Mouse (Mus musculus) cortical plate, adult 2 months (tissue): ENCODE measurements around the gene Cfap73. TPM values are rescaled to one million over a fixed set of nuclear protein-coding genes. Genes with fewer than 3 reads are reported as not detected.
A peak's percentile ranks its signal among the peaks of the same experiment; 100 is the strongest.

Experiments used
- H3K27ac ChIP-seq: fragments of 200-500 bp; 2 replicates; pipeline ENCODE4 v1.5.1; 2012; ENCODE audit warnings: low read length, control low read depth, inconsistent platforms; ENCODE audit not compliant: insufficient read depth
- H3K4me1 ChIP-seq: fragments of 200-500 bp; 2 replicates; pipeline ENCODE4 v1.6.1; 2011; ENCODE audit warnings: low read length; ENCODE audit not compliant: control insufficient read depth, insufficient read depth
- H3K4me3 ChIP-seq: fragments of 200-500 bp; 2 replicates; pipeline ENCODE4 v1.5.1; 2011; ENCODE audit warnings: mild to moderate bottlenecking, low read length, control low read depth; ENCODE audit not compliant: insufficient read depth
- CTCF ChIP-seq: fragments of 200-500 bp; IDR thresholded peaks from 2 replicates; pipeline ENCODE4 v1.5.1; 2011; ENCODE audit warnings: mild to moderate bottlenecking, control low read depth, low read length; ENCODE audit not compliant: insufficient read depth; ENCODE audit errors: extremely low read depth
- POLR2A ChIP-seq: fragments of 200-500 bp; IDR thresholded peaks from 2 replicates; pipeline ENCODE4 v1.6.1; 2011; ENCODE audit warnings: mild to moderate bottlenecking, low read length, control low read depth; ENCODE audit not compliant: insufficient read depth; ENCODE audit errors: extremely low read depth
- polyA plus RNA-seq: library from polyadenylated mRNA; depleted of rRNA; stranded (reverse); fragments of >200 nt; gene quantifications from 2 replicates; pipeline ENCODE4 v1.2.3, GENCODE M21; 2012; rRNA removed

Cfap73 gene
- polyA plus RNA-seq: 0.10 and 0.19 TPM in 2 replicates

GRCm38 (mm10) chr5:120634131-120634530, at the start of gene Cfap73:
Gene Cfap73 (minus strand): TSS chr5:120634235.
- no peak for TF ChIP-seq CTCF
- TF ChIP-seq POLR2A: no peak
- Histone ChIP-seq H3K4me1 (peaks cover 2% of the 10 kb centered on the region; the same call in 1 of the 2 replicates), H3K27ac (no peak within 1 kb of the TSS), H3K4me3 (no peak within 1 kb of the TSS)

DNA sequence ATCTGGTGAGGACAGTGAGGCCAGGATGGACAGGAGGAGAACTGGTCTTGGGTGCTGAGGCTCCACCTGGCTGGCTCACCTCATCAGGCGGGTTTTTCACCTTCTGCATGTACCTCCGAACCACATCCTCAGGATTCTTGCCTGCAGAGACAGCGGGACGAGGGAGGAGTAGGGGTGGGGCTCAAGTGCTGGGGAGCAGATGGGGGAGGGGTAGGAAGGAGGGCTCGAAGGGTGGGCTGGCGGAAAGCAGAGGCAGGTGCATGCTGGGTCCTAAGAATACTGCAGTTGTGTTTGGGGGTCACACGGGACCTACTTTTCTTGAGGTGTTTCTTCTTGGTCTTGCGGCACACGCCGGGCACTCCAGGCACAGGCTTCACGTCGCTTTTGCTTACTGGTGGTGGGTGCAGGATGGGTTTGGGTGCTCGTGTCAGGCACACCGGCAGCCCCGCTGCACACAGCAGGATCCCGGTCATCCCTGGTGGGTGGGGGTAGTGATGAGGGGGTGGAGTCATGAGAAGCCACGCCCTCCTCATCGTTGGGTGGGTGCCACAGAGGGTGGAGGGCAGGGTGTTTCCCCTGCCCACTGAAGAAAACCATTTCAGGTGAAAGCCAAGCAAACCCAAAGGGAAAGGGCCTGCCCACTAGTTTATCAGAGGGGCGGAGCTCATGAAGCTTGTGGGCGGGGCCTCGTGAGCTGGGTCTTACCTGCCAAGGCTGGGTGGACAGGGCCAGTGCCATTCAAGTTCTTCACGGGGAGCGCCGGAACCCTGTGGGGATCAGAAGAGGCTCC, 49.1 kb upstream of the Cfap73 start:
- Histone ChIP-seq H3K27ac (no peak overlapping the region), H3K4me1 (no peaks in the 10 kb centered on the region; the same call in 1 of the 2 replicates), H3K4me3 (no peak overlapping the region)
- TF ChIP-seq CTCF: no peak
- TF ChIP-seq POLR2A: no peak

DNA sequence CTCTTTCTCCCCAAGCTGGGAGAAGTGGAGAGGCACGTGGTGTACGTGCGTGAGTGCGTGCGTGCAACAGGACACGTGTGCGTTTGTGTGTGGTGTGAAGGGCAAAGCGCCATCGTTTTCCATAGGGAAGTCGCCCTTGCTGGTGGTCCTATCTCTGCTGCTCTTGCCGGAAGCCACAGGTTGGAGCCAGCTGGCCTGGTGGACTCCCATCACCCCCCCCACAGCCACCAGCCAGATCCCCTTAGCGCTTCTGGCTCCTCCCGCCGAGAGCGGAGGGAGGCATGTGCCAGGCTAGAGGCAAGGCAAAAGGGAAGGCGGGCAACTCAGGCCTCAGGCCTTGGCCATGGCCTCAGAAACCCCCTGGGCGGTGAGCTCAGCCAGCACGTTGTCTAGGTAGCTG, 46.9 kb upstream of the Cfap73 start:
- Histone ChIP-seq H3K27ac (peak overlapping the region; percentile 25; the same call in 1 of the 2 replicates), H3K4me1 (no peaks in the 10 kb centered on the region; the same call in 1 of the 2 replicates), H3K4me3 (no peak overlapping the region)
- no peak for TF ChIP-seq CTCF
- TF ChIP-seq POLR2A: no peak

- no peaks in the 10 kb centered on the region; the same call in 1 of the 2 replicates for H3K4me1 ChIP-seq
- H3K27ac ChIP-seq: peak overlapping the region; percentile 25
- TF ChIP-seq CTCF: peak; percentile 45
- TF ChIP-seq POLR2A: peak; percentile 43; the same call in 1 of the 2 replicates
- no peak overlapping the region for H3K4me3 ChIP-seq
Observed at GRCm38 (mm10) chr5:120679676-120680555, 45.9 kb upstream of the Cfap73 start.

GRCm38 (mm10) chr5:120677516-120677915, 43.5 kb upstream of the Cfap73 start:
- Histone ChIP-seq H3K4me3 (no peak overlapping the region), H3K27ac (no peak overlapping the region), H3K4me1 (no peaks in the 10 kb centered on the region; the same call in 1 of the 2 replicates)
- TF ChIP-seq CTCF (no peak), POLR2A (peak; percentile 26; the same call in 1 of the 2 replicates)

DNA sequence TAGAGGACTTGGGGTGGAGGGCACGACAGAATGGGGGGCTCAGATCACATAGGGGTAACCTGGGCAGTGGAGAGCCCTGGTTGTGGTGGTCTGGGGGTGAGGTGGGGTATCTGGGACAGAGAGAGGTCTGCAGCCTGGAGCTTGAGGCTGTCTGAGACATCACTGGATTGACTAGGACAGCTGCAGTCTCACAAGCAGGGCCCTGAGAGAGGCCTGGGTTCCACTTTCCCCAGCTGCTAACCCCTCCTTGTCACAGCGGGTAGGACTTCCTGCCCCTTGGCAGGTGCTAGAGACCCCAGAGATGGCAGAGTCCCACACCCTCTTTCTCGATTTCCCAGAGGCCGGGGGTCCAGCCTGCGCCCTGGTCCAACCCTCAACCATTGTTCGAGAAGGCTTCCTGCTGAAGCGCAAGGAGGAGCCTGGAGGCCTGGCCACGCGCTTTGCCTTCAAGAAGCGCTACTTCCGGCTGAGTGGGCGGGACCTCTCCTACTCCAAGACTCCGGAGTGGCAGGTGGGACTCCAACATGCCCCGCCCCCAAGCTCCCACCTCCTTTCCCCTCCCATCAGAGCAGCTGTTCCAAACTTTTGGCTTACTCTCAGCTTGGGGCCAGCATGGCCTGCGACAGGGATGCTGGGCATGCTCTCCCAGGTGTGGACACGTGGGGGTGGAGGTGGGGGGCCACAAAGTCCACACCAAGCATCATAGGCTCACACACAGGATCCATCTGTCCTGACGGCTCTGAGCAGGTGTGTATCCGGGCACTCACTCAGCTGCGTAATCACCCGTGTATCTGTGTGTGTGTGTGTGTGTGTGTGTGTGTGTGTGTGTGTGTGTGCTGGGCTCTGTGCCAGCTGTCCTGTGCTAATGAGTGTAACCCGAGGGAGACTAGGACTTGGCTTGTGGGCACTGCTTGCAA, 40.5 kb upstream of the Cfap73 start:
- Histone ChIP-seq H3K27ac (no peak overlapping the region), H3K4me3 (no peak overlapping the region), H3K4me1 (no peaks in the 10 kb centered on the region)
- no peak for TF ChIP-seq CTCF
- no peak for TF ChIP-seq POLR2A

DNA sequence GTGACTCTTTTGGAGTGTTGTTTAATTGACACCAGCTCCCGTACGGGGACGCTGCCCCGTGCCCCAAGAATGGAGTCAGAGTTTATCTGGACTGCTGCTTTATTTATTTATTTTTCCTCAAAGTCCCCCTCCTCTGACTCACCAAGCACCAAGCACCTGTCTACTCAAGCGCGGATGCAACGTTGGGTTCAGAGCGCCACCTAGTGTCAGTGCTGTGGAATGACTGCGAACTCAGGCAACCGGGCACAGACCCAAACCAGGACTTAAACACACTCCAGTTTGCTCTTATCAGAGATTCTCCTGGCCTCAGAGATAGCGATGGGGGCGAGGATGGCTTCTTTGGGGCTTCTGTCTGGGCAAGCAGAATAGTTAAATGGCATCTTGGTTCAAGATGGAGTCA, 39.6 kb upstream of the Cfap73 start:
- Histone ChIP-seq H3K4me3 (no peak overlapping the region), H3K27ac (no peak overlapping the region), H3K4me1 (no peaks in the 10 kb centered on the region)
- TF ChIP-seq CTCF (peak; percentile 99), POLR2A (no peak)

DNA sequence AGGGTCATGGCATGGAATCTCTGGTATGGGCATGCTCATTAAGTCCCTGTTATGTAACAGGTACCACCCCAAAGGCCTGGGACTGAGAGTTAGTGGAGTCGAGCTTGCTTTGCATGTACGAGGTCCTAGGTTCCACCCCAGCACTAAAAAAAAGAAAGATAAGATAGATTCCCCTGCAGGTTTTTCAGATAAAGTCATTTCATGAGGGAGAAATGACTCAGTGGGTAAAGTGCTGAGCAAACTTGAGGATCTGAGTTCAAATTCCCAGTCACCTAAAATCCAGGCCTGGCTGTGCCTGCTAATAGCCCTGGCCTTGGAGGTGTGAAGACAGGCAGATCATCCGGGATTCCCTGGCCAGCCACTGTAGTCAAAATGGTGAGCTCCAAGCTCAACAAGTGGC, 37.8 kb upstream of the Cfap73 start:
- TF ChIP-seq CTCF: no peak
- no peaks in the 10 kb centered on the region for H3K4me1 ChIP-seq
- H3K4me3 ChIP-seq: no peak overlapping the region
- no peak overlapping the region for H3K27ac ChIP-seq

DNA sequence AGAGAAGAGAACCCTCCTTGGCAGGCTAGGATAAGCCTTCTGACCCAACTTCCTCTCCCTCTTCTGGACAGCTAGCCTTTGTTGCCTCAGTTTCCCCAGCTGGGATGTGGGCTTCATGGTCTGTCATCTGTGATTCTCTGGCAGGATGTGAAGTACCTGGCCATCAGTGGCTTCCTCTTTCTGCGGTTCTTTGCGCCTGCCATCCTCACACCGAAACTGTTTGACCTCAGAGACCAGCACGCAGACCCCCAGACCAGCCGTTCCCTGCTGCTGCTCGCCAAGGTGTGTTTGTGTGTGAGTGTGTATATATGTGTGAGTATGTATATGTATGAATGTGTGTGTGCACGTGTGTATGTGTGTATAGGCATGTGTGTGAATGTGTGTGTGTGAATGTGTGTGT, 36.1 kb upstream of the Cfap73 start:
- Histone ChIP-seq H3K27ac (no peak overlapping the region), H3K4me1 (no peaks in the 10 kb centered on the region), H3K4me3 (no peak overlapping the region)
- no peak for TF ChIP-seq CTCF
- no peak for TF ChIP-seq POLR2A
